Mouse (Mus musculus) brain, embryonic 14.5 days (tissue): ENCODE measurements around the gene Szt2.

Experiments used
- CTCF ChIP-seq: fragments of 200-500 bp; IDR thresholded peaks from 2 replicates; pipeline ENCODE4 v1.5.1; 2012; ENCODE audit warnings: inconsistent platforms, mild to moderate bottlenecking, moderate library complexity, borderline replicate concordance; ENCODE audit not compliant: insufficient read depth, insufficient read length; ENCODE audit errors: extremely low read depth
- POLR2A ChIP-seq: fragments of 200-500 bp; IDR thresholded peaks from 2 replicates; pipeline ENCODE4 v1.6.1; 2012; ENCODE audit warnings: mild to moderate bottlenecking, inconsistent platforms, borderline replicate concordance; ENCODE audit not compliant: poor library complexity, insufficient read depth, insufficient read length, severe bottlenecking; ENCODE audit errors: extremely low read depth

- no peak for TF ChIP-seq POLR2A
- TF ChIP-seq CTCF, result no peak
These were observed 15.6 kb upstream of the Szt2 start for GRCm38 (mm10) chr4:118424541-118425160.
